Mouse (Mus musculus): ENCODE results near the gene Traf3ip2.

DNA sequence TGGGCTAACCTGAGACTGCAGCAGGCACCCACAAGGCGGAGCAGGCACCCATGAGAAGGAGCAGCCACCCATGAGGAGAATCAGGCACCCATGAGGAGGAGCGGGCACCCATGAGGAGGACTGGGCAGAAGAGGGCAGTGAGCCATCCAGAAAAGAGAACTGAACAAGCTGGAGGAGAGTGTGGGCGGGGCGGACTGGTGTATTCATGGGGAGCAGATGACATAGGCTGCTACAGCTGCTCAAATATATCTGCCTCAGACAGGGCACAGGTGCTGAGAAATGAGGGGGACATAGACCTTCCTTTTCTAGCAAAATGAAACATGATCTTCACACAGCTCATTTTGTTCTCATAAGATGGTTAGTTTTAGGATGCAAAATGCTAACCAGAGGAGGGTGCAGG lies 74.1 kb downstream of the Traf3ip2 start:
- peak; percentile 4; the same call in 1 of the 2 replicates for TF ChIP-seq CTCF (IDR thresholded peaks at IDR 0.05; ENCODE audit: control insufficient read depth, insufficient read depth, low read length)
- TF ChIP-seq POLR2A (IDR thresholded peaks at IDR 0.05; ENCODE audit: borderline replicate concordance, control insufficient read depth, low read depth, low read length), result no peak
